Mouse (Mus musculus): Measurements from ENCODE around the gene Eml4. TPM values are rescaled to one million over a fixed set of nuclear protein-coding genes. Genes with fewer than 3 reads are reported as not detected.

Eml4 gene
- total and polyA plus RNA-seq, 3 experiments = 38.2 to 75.6 (median 60.1) TPM

DNA sequence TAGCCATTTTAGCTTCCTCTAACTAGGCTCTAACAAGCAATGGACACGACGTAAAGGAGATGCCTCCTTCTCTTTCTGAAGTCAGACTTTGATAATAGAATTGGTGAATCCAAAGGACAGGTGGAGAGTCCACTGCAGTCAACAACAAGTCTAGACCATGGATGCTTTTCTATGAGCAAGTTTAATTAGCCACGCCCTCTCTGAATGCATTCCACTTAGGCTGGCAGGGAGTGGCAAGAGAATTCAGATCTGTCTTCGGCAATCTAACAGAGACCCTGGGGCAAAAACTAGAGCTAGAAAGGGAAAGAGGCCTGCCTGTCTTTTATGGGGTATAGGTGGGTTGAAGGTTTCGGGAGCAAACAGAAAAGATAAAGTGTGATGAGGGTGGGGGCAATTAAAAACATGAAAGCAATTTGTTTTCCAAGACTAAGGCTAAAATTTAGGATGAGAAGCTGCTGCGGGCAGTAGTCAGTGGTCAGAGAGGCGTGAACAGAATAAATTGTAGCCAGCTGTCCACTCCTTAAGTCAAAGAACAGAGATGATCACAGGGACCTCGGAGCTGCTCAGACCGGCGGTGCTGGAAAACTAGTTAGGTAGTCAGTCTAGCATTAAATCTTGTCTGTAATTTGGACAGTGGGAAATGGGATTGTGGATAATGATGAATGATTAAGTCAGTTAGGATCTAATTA is 27.2 kb downstream of the Eml4 start:
- DNase-seq (ENCODE audit: extremely low read depth) = no peak
- Histone ChIP-seq H3K4me1 (ENCODE audit: control insufficient read depth in 1 of 2, insufficient read depth in 2 of 2) (peaks cover 3 to 29% of the 10 kb centered on the region in 2 experiments; a peak in 3 of 4 replicates), H3K27me3 (replicated peaks) (no peaks in the 10 kb centered on the region), H3K4me3 (replicated peaks in 1 of 3; ENCODE audit: low read depth in 2 of 3, low read length in 2 of 3, poor library complexity in 1 of 3) (no peak overlapping the region), H3K27ac (ENCODE audit: insufficient read depth, low read depth) (no peak overlapping the region), H3K4me2 (ENCODE audit: insufficient read depth, low read depth, poor library complexity, severe bottlenecking) (no peak overlapping the region), H3K9me3 (replicated peaks; ENCODE audit: low read length) (no peaks in the 10 kb centered on the region), H3K9ac (ENCODE audit: insufficient read depth, low read depth) (no peak overlapping the region), H3K36me3 (replicated peaks in 1 of 2; ENCODE audit: control insufficient read depth in 1 of 2, insufficient read depth in 1 of 2, low read length in 1 of 2) (peaks cover 0 to 21% of the 10 kb centered on the region in 2 experiments), H3K79me2 (replicated peaks; ENCODE audit: control insufficient read depth, extremely low read depth, insufficient read depth, poor library complexity, severe bottlenecking) (peaks cover 11% of the 10 kb centered on the region)
- dilution Hi-C loops (cut with MboI; ENCODE audit: extremely low pct_ligation_motif_present, extremely low pct_unique_long_range_greater_than_20kb, low sequenced_read_pairs) = no loop called here
- TF ChIP-seq KAT2A (IDR thresholded peaks at IDR 0.05; ENCODE audit: insufficient replicate concordance, low read length) (no peak), RAD21 (IDR thresholded peaks at IDR 0.05; ENCODE audit: low read depth, low read length) (no peak), ZMIZ1 (IDR thresholded peaks at IDR 0.05; ENCODE audit: low read depth, low read length) (no peak), UBTF (IDR thresholded peaks at IDR 0.05; ENCODE audit: low read depth, low read length) (no peak), PAX5 (IDR thresholded peaks at IDR 0.05; ENCODE audit: low read length) (no peak), CHD1 (IDR thresholded peaks at IDR 0.05; ENCODE audit: low read depth, low read length) (no peak), ZKSCAN1 (IDR thresholded peaks at IDR 0.05; ENCODE audit: borderline replicate concordance, low read depth, low read length) (no peak), MYC (IDR thresholded peaks at IDR 0.05; ENCODE audit: low read depth, low read length) (no peak), MAZ (IDR thresholded peaks at IDR 0.05; ENCODE audit: low read depth, low read length) (no peak), EP300 (IDR thresholded peaks at IDR 0.05; ENCODE audit: low read length) (no peak), NRF1 (IDR thresholded peaks at IDR 0.05; ENCODE audit: low read depth, low read length) (no peak), SMC3 (IDR thresholded peaks at IDR 0.05; ENCODE audit: low read depth, low read length) (no peak), TCF12 (IDR thresholded peaks at IDR 0.05; ENCODE audit: low read depth, low read length) (no peak), JUN (IDR thresholded peaks at IDR 0.05; ENCODE audit: insufficient read depth, low read depth, low read length) (no peak)
- in situ Hi-C loops (cut with MboI; ENCODE audit: low pct_ligation_motif_present, low pct_unique_long_range_greater_than_20kb, low sequenced_read_pairs) = loop anchor here (10.0 kb wide), 1 partner anchor 103 kb away; no protein-coding TSS in a partner anchor

DNA sequence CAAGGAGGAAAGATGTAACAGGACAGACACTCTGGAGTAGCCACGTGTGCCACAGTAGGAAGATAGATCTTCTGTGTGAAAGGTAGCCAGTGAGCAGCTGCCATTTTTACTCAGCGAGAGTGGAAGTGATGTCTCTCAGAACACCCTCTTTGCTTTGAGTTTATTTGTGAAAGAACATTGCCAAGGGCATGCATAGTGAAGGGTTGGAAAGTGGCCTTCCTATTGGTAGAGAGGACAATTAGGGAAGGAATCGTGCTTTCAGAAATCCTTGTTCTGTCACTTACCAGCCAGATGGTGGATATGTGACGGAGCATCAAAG is 27.7 kb downstream of the Eml4 start:
- dilution Hi-C loops (cut with MboI; ENCODE audit: extremely low pct_ligation_motif_present, extremely low pct_unique_long_range_greater_than_20kb, low sequenced_read_pairs) (no loop called here), in situ Hi-C loops (cut with MboI; ENCODE audit: low pct_ligation_motif_present, low pct_unique_long_range_greater_than_20kb, low sequenced_read_pairs) (loop anchor here (10.0 kb wide), 1 partner anchor 104 kb away; no protein-coding TSS in a partner anchor)
- Histone ChIP-seq H3K4me3 (replicated peaks in 1 of 3; ENCODE audit: low read depth in 2 of 3, low read length in 2 of 3, poor library complexity in 1 of 3) (no peak overlapping the region), H3K36me3 (replicated peaks in 1 of 2; ENCODE audit: control insufficient read depth in 1 of 2, insufficient read depth in 1 of 2, low read length in 1 of 2) (peaks cover 0 to 17% of the 10 kb centered on the region in 2 experiments), H3K4me1 (ENCODE audit: control insufficient read depth in 1 of 2, insufficient read depth in 2 of 2) (peaks cover 3 to 29% of the 10 kb centered on the region in 2 experiments; a peak in 3 of 4 replicates), H3K79me2 (replicated peaks; ENCODE audit: control insufficient read depth, extremely low read depth, insufficient read depth, poor library complexity, severe bottlenecking) (peaks cover 12% of the 10 kb centered on the region), H3K27ac (ENCODE audit: insufficient read depth, low read depth) (no peak overlapping the region), H3K9me3 (replicated peaks; ENCODE audit: low read length) (no peaks in the 10 kb centered on the region), H3K9ac (ENCODE audit: insufficient read depth, low read depth) (no peak overlapping the region), H3K4me2 (ENCODE audit: insufficient read depth, low read depth, poor library complexity, severe bottlenecking) (no peak overlapping the region), H3K27me3 (replicated peaks) (no peaks in the 10 kb centered on the region)
- TF ChIP-seq MAX (IDR thresholded peaks at IDR 0.05; ENCODE audit: low read length) = no peak
- no peak for TF ChIP-seq CTCF (conservative IDR thresholded peaks at IDR 0.05 in 1 of 2, IDR thresholded peaks at IDR 0.05 in 1 of 2; ENCODE audit: low read depth in 2 of 2, low read length in 2 of 2)
- no peak for TF ChIP-seq SMC3 (IDR thresholded peaks at IDR 0.05; ENCODE audit: low read depth, low read length)
- no peak for TF ChIP-seq ZMIZ1 (IDR thresholded peaks at IDR 0.05; ENCODE audit: low read depth, low read length)
- TF ChIP-seq IRF4 (IDR thresholded peaks at IDR 0.05; ENCODE audit: low read depth, low read length) = no peak
- TF ChIP-seq MAZ (IDR thresholded peaks at IDR 0.05; ENCODE audit: low read depth, low read length) = no peak
- TF ChIP-seq E2F4 (IDR thresholded peaks at IDR 0.05; ENCODE audit: insufficient replicate concordance, low read depth, low read length) = no peak
- TF ChIP-seq UBTF (IDR thresholded peaks at IDR 0.05; ENCODE audit: low read depth, low read length) = no peak
- no peak for TF ChIP-seq TCF12 (IDR thresholded peaks at IDR 0.05; ENCODE audit: low read depth, low read length)
- TF ChIP-seq BHLHE40 (IDR thresholded peaks at IDR 0.05; ENCODE audit: low read depth, low read length) = no peak
- no peak for TF ChIP-seq NRF1 (IDR thresholded peaks at IDR 0.05; ENCODE audit: low read depth, low read length)
- no peak for TF ChIP-seq MYC (IDR thresholded peaks at IDR 0.05; ENCODE audit: low read depth, low read length)
- TF ChIP-seq NELFE (IDR thresholded peaks at IDR 0.05; ENCODE audit: low read depth, low read length) = no peak
- TF ChIP-seq ETS1 (conservative IDR thresholded peaks at IDR 0.05; ENCODE audit: low read depth, low read length) = no peak
- no peak for TF ChIP-seq MAFK (IDR thresholded peaks at IDR 0.05; ENCODE audit: insufficient replicate concordance, low read length)
- TF ChIP-seq HCFC1 (IDR thresholded peaks at IDR 0.05; ENCODE audit: low read depth, low read length) = no peak
- TF ChIP-seq RAD21 (IDR thresholded peaks at IDR 0.05; ENCODE audit: low read depth, low read length) = no peak
- DNase-seq (ENCODE audit: extremely low read depth) = no peak
